Mouse (Mus musculus) heart, embryonic 16.5 days (tissue): ENCODE data around the gene Slc35g1. TPM values are rescaled to one million over a fixed set of nuclear protein-coding genes. Genes with fewer than 3 reads are reported as not detected.

ENCODE experiments used
- ATAC-seq: fragments of 200-750 bp; cut with Nextera tagmentation; replicated peaks from 2 replicates; pipeline ENCODE4 v1.8.0; 2017; ENCODE audit warnings: moderate number of reproducible peaks; ENCODE audit not compliant: insufficient read depth, low FRiP score; ENCODE audit errors: extremely low read depth
- H3K27ac ChIP-seq: fragments of 300-500 bp; sonication (generic); 2 replicates; pipeline ENCODE4 v1.5.1; 2014; ENCODE audit warnings: mild to moderate bottlenecking, low read length, control low read depth, moderate library complexity
- H3K27me3 ChIP-seq: fragments of 300-500 bp; sonication (generic); 2 replicates; pipeline ENCODE4 v1.6.1; 2014; ENCODE audit warnings: low read length, mixed read lengths; ENCODE audit not compliant: control insufficient read depth, insufficient read depth
- H3K36me3 ChIP-seq: fragments of 300-500 bp; sonication (generic); 2 replicates; pipeline ENCODE4 v1.6.1; 2014; ENCODE audit not compliant: control insufficient read depth, insufficient read depth
- H3K4me1 ChIP-seq: fragments of 300-500 bp; sonication (generic); 2 replicates; pipeline ENCODE4 v1.6.1; 2014; ENCODE audit warnings: low read length, mixed read lengths; ENCODE audit not compliant: control insufficient read depth, insufficient read depth
- H3K4me2 ChIP-seq: fragments of 300-500 bp; sonication (generic); 2 replicates; pipeline ENCODE4 v1.6.1; 2014; ENCODE audit warnings: low read depth, mild to moderate bottlenecking, control low read depth, low read length
- H3K4me3 ChIP-seq: fragments of 300-500 bp; sonication (generic); 2 replicates; pipeline ENCODE4 v1.5.1; 2014; ENCODE audit warnings: mild to moderate bottlenecking, control low read depth, low read length
- H3K9ac ChIP-seq: fragments of 300-500 bp; sonication (generic); 2 replicates; pipeline ENCODE4 v1.6.1; 2014; ENCODE audit warnings: low read length, control low read depth
- H3K9me3 ChIP-seq: fragments of 300-500 bp; sonication (generic); replicated peaks from 2 replicates; pipeline ENCODE4 v1.6.1; 2016; ENCODE audit warnings: low read length; ENCODE audit not compliant: control insufficient read depth
- WGBS: fragments of 180-500 bp; shearing (Covaris S2); extraction: QIAGEN DNeasy Blood & Tissue Kit; methylation state at CpG from one replicate; pipeline ENCODE4 v1.1.7; 2014; 5-methylcytosine and 5-hydroxymethylcytosine counted together
- polyA plus RNA-seq: library from polyadenylated mRNA; unstranded; fragments of >200 nt; fragmentation: Nextera tagmentation; extraction: Ambion mirVana; gene quantifications from 2 replicates; pipeline ENCODE4 v1.2.1, GENCODE M21; 2015

Slc35g1 gene
- polyA plus RNA-seq, 1 experiment from 2014 or later, result 1.9 TPM

- Histone ChIP-seq H3K9me3 (no peaks in the 10 kb centered on the region), H3K4me1 (no peaks in the 10 kb centered on the region), H3K9ac (no peak overlapping the region), H3K36me3 (no peaks in the 10 kb centered on the region), H3K4me3 (no peak overlapping the region), H3K27ac (no peak overlapping the region), H3K4me2 (no peak overlapping the region), H3K27me3 (no peaks in the 10 kb centered on the region)
- 75% methylated on average over 8 of the region's 8 CpGs for WGBS
- ATAC-seq, result no peak
These were observed 39.5 kb upstream of the Slc35g1 start for GRCm38 (mm10) chr19:38356211-38356828.

GRCm38 (mm10) chr19:38357956-38358623 is 37.7 kb upstream of the Slc35g1 start:
- Histone ChIP-seq H3K27ac (no peak overlapping the region), H3K4me2 (no peak overlapping the region), H3K4me1 (no peaks in the 10 kb centered on the region), H3K9me3 (no peaks in the 10 kb centered on the region), H3K27me3 (no peaks in the 10 kb centered on the region), H3K36me3 (no peaks in the 10 kb centered on the region), H3K4me3 (no peak overlapping the region), H3K9ac (no peak overlapping the region)
- WGBS, result 53% methylated on average over 9 of the region's 9 CpGs
- ATAC-seq, result no peak

- WGBS, result 69% methylated on average over 1 of the region's 1 CpGs
- ATAC-seq, result no peak
- Histone ChIP-seq H3K4me1 (no peaks in the 10 kb centered on the region), H3K27me3 (no peaks in the 10 kb centered on the region), H3K9me3 (no peaks in the 10 kb centered on the region), H3K27ac (no peak overlapping the region), H3K36me3 (no peaks in the 10 kb centered on the region), H3K4me3 (no peak overlapping the region), H3K9ac (no peak overlapping the region), H3K4me2 (no peak overlapping the region)
These were observed 36.5 kb upstream of the Slc35g1 start for GRCm38 (mm10) chr19:38359287-38359686.

GRCm38 (mm10) chr19:38361850-38362249 is 33.9 kb upstream of the Slc35g1 start:
- H3K27ac ChIP-seq, result no peak overlapping the region
- H3K9me3 ChIP-seq, result no peaks in the 10 kb centered on the region
- no peaks in the 10 kb centered on the region for H3K36me3 ChIP-seq
- ATAC-seq, result no peak
- no peak overlapping the region for H3K4me3 ChIP-seq
- no peaks in the 10 kb centered on the region for H3K27me3 ChIP-seq
- 75% methylated on average over 2 of the region's 2 CpGs for WGBS
- H3K4me1 ChIP-seq, result no peaks in the 10 kb centered on the region
- H3K9ac ChIP-seq, result no peak overlapping the region
- no peak overlapping the region for H3K4me2 ChIP-seq

GRCm38 (mm10) chr19:38363358-38363757 is 32.4 kb upstream of the Slc35g1 start:
- no peaks in the 10 kb centered on the region for H3K9me3 ChIP-seq
- no peak overlapping the region for H3K9ac ChIP-seq
- H3K27ac ChIP-seq, result no peak overlapping the region
- no peaks in the 10 kb centered on the region for H3K27me3 ChIP-seq
- no peaks in the 10 kb centered on the region for H3K36me3 ChIP-seq
- H3K4me2 ChIP-seq, result no peak overlapping the region
- no peak overlapping the region for H3K4me3 ChIP-seq
- 68% methylated on average over 1 of the region's 1 CpGs for WGBS
- no peaks in the 10 kb centered on the region for H3K4me1 ChIP-seq
- no peak for ATAC-seq

GRCm38 (mm10) chr19:38363879-38364659 is 31.7 kb upstream of the Slc35g1 start:
- Histone ChIP-seq H3K27ac (no peak overlapping the region), H3K4me2 (no peak overlapping the region), H3K4me1 (no peaks in the 10 kb centered on the region), H3K9me3 (no peaks in the 10 kb centered on the region), H3K9ac (no peak overlapping the region), H3K4me3 (no peak overlapping the region), H3K27me3 (no peaks in the 10 kb centered on the region), H3K36me3 (no peaks in the 10 kb centered on the region)
- 32% methylated on average over 6 of the region's 6 CpGs for WGBS
- no peak for ATAC-seq

- H3K9me3 ChIP-seq, result no peaks in the 10 kb centered on the region
- 49% methylated on average over 11 of the region's 11 CpGs for WGBS
- no peak overlapping the region for H3K27ac ChIP-seq
- no peak overlapping the region for H3K4me3 ChIP-seq
- no peak overlapping the region for H3K4me2 ChIP-seq
- H3K4me1 ChIP-seq, result no peaks in the 10 kb centered on the region
- no peak overlapping the region for H3K9ac ChIP-seq
- no peak for ATAC-seq
- no peaks in the 10 kb centered on the region for H3K36me3 ChIP-seq
- no peaks in the 10 kb centered on the region for H3K27me3 ChIP-seq
These were observed 30.7 kb upstream of the Slc35g1 start for GRCm38 (mm10) chr19:38364939-38365614.

- Histone ChIP-seq H3K4me1 (no peaks in the 10 kb centered on the region), H3K4me2 (no peak overlapping the region), H3K36me3 (no peaks in the 10 kb centered on the region), H3K4me3 (no peak overlapping the region), H3K9me3 (no peaks in the 10 kb centered on the region), H3K27me3 (no peaks in the 10 kb centered on the region), H3K27ac (no peak overlapping the region), H3K9ac (no peak overlapping the region)
- 33% methylated on average over 11 of the region's 11 CpGs for WGBS
- ATAC-seq, result no peak
These were observed 23.2 kb upstream of the Slc35g1 start for GRCm38 (mm10) chr19:38372460-38373102.
